Mouse (Mus musculus): ENCODE measurements around the gene Ttc13. TPM values are rescaled to one million over a fixed set of nuclear protein-coding genes. Genes with fewer than 3 reads are reported as not detected.

The Ttc13 gene
- polyA plus RNA-seq, 1 experiment from 2014 or later: 60.2 TPM

- Histone ChIP-seq H3K4me3 (replicated peaks) (no peak overlapping the region), H3K4me2 (replicated peaks) (no peak overlapping the region), H3K27ac (no peak overlapping the region), H3K27me3 (no peaks in the 10 kb centered on the region), H3K9me3 (no peaks in the 10 kb centered on the region), H3K4me1 (replicated peaks) (0 out of 2 replicates have a peak, but pooled peaks cover 3% of the 10 kb centered on the region), H3K9ac (replicated peaks) (no peak overlapping the region), H3K36me3 (peaks cover 64% of the 10 kb centered on the region)
- 95% methylated on average over 2 of the region's 2 CpGs for WGBS
- no peak for ATAC-seq
These were observed 49.4 kb downstream of the Ttc13 start for GRCm38 (mm10) chr8:124672345-124672744.

DNA sequence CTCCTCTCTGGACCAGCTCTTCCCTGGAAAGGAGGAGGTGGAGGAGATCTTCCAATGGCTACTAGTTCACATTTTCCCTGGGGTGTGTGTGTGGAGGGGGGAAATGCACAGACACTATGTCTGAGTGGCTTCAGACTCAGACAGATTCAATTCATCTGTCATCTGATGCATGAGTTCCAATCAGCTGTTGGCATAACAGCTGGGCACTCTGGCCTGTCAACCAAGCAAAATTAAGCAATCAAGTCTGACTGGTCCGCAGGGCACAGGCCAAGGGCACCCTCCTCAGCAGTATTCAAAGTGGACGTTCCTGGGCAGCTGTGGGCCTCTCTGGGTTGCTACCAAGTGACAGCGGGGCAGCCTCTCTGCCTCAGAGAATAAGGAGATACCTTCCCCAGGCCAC is 53.0 kb downstream of the Ttc13 start:
- Histone ChIP-seq H3K27me3 (no peaks in the 10 kb centered on the region), H3K4me1 (replicated peaks) (no peaks in the 10 kb centered on the region), H3K9ac (replicated peaks) (no peak overlapping the region), H3K9me3 (no peaks in the 10 kb centered on the region), H3K36me3 (peaks cover 31% of the 10 kb centered on the region), H3K4me2 (replicated peaks) (no peak overlapping the region), H3K4me3 (replicated peaks) (no peak overlapping the region), H3K27ac (no peak overlapping the region)
- ATAC-seq: no peak
- WGBS: 76% methylated on average over 3 of the region's 3 CpGs

- Histone ChIP-seq H3K4me1 (replicated peaks) (peaks cover 33% of the 10 kb centered on the region), H3K27me3 (no peaks in the 10 kb centered on the region), H3K9ac (replicated peaks) (no peak overlapping the region), H3K4me3 (replicated peaks) (no peak overlapping the region), H3K27ac (no peak overlapping the region), H3K36me3 (no peaks in the 10 kb centered on the region), H3K9me3 (no peaks in the 10 kb centered on the region), H3K4me2 (replicated peaks) (no peak overlapping the region)
- ATAC-seq: no peak
- WGBS: 84% methylated on average over 3 of the region's 3 CpGs
These were observed 57.4 kb downstream of the Ttc13 start for GRCm38 (mm10) chr8:124664414-124664813.

DNA sequence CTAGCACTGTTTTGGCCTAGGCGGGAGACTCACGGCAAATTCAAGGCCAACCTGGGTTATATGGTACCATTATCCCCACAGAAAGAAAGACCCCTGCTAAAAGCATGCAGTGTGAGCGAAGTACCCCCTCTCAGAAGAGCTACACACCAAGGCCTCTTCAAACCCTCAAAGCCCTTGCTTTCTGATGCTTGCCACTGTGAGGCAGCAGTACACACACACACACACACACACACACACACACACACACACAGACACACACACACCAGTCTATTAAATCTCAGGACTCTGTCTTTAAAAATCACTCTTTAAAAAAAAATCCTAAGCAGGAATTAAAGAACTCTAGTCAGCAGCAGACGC is 57.9 kb downstream of the Ttc13 start:
- Histone ChIP-seq H3K4me2 (replicated peaks) (peak overlapping the region; percentile 80), H3K9me3 (no peaks in the 10 kb centered on the region), H3K36me3 (no peaks in the 10 kb centered on the region), H3K4me1 (replicated peaks) (peaks cover 38% of the 10 kb centered on the region), H3K27ac (peak overlapping the region; percentile 87), H3K9ac (replicated peaks) (peak overlapping the region; percentile 90), H3K4me3 (replicated peaks) (peak overlapping the region; percentile 88), H3K27me3 (no peaks in the 10 kb centered on the region)
- ATAC-seq: no peak
- 43% methylated on average over 4 of the region's 4 CpGs for WGBS

DNA sequence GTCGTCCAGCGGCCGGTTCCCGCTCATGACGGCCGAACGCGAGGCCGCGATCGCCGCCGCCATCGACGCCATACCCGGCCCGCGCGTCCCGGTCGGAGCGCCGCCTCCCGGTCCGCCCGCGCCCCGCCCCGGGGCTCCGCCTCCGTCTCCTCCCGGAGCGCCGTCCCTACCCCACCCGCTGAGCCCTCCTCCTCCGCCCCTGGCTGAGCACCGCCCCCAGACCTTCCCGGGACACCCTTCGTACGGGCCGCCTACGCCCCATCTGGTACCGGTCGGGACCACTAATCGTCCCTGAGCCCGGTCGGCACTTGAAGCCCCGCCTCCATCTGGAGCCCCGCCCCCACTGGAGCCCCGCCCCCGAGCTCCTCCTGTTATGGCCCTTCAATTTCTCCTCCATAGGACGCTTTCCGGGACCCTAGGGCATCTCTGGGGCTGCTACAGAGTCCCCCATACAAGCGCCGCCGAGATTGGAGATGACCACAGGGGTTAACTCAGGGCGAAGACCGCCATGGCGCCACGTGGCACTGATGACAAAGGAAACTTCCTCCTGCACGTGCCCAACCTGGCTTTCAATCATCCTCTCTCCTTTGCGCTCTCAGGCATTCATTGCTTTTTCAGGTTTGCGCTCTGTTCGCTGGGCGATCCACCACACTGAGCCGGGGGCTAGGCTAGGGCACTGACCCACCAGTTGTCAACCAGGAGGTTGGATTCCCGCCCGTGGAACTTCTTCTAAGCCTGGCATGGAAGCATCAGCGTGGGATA is 58.5 kb downstream of the Ttc13 start, which contains the start of gene 2310022B05Rik:
Gene 2310022B05Rik, minus strand, starts transcription at position 258 of the 762 bp plus-strand sequence.
- H3K36me3 ChIP-seq: no peaks in the 10 kb centered on the region
- peak within 1 kb of the TSS; percentile 90 for H3K9ac ChIP-seq (replicated peaks)
- no peaks in the 10 kb centered on the region for H3K9me3 ChIP-seq
- H3K27ac ChIP-seq: peak within 1 kb of the TSS; percentile 87
- under 1% methylated on average over 56 of the region's 69 CpGs for WGBS
- H3K4me3 ChIP-seq (replicated peaks): peak within 1 kb of the TSS; percentile 88
- peaks cover 42% of the 10 kb centered on the region for H3K4me1 ChIP-seq (replicated peaks)
- H3K4me2 ChIP-seq (replicated peaks): peak within 1 kb of the TSS; percentile 80
- peak; percentile 91 for ATAC-seq
- H3K27me3 ChIP-seq: no peaks in the 10 kb centered on the region

GRCm38 (mm10) chr8:124662446-124663111 is 59.2 kb downstream of the Ttc13 start:
- Histone ChIP-seq H3K4me3 (replicated peaks) (peak overlapping the region; percentile 88), H3K4me2 (replicated peaks) (peak overlapping the region; percentile 80), H3K4me1 (replicated peaks) (peaks cover 46% of the 10 kb centered on the region), H3K27me3 (no peaks in the 10 kb centered on the region), H3K36me3 (no peaks in the 10 kb centered on the region), H3K27ac (peak overlapping the region; percentile 87), H3K9ac (replicated peaks) (peak overlapping the region; percentile 90), H3K9me3 (no peaks in the 10 kb centered on the region)
- under 1% methylated on average over 49 of the region's 49 CpGs for WGBS
- peak; percentile 62 for ATAC-seq

- 66% methylated on average over 9 of the region's 9 CpGs for WGBS
- Histone ChIP-seq H3K4me2 (replicated peaks) (peak overlapping the region; percentile 80), H3K36me3 (peaks cover 3% of the 10 kb centered on the region), H3K9me3 (no peaks in the 10 kb centered on the region), H3K9ac (replicated peaks) (peak overlapping the region; percentile 90), H3K27ac (no peak overlapping the region), H3K4me1 (replicated peaks) (peaks cover 46% of the 10 kb centered on the region), H3K4me3 (replicated peaks) (peak overlapping the region; percentile 88), H3K27me3 (no peaks in the 10 kb centered on the region)
- ATAC-seq: no peak
These were observed 60.0 kb downstream of the Ttc13 start for GRCm38 (mm10) chr8:124661781-124662180.

DNA sequence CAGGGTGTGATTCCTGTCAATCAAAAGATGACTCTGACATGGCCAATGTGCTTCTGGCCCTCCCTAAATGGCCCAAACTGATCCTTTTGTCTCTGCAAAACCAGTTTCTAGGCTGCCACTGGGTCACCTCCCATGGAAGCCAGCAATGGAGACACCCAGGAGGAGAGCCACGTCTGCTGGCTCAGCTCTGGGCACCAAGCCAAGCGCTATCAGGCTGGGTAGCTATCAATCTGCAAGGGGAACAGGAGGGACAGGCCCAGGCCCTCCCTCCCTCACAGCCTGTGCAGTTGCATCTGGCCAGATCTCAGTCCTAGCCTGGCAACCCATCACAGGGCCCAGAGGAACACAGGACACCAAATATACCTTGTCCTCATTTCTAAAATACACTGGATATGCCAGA is 63.4 kb downstream of the Ttc13 start:
- no peaks in the 10 kb centered on the region for H3K9me3 ChIP-seq
- peaks cover 14% of the 10 kb centered on the region for H3K36me3 ChIP-seq
- 59% methylated on average over 2 of the region's 2 CpGs for WGBS
- no peaks in the 10 kb centered on the region for H3K27me3 ChIP-seq
- 0 out of 2 replicates have a peak overlapping the region, but pooled peaks have one; percentile 23 for H3K9ac ChIP-seq (replicated peaks)
- peak overlapping the region; percentile 47; the same call in 1 of the 2 replicates for H3K27ac ChIP-seq
- H3K4me2 ChIP-seq (replicated peaks): peak overlapping the region; percentile 11; the same call in 1 of the 2 replicates
- no peak overlapping the region for H3K4me3 ChIP-seq (replicated peaks)
- peaks cover 63% of the 10 kb centered on the region for H3K4me1 ChIP-seq (replicated peaks)
- ATAC-seq: no peak

- no peak overlapping the region for H3K4me2 ChIP-seq (replicated peaks)
- H3K27me3 ChIP-seq: no peaks in the 10 kb centered on the region
- peaks cover 67% of the 10 kb centered on the region for H3K4me1 ChIP-seq (replicated peaks)
- no peak overlapping the region for H3K9ac ChIP-seq (replicated peaks)
- H3K27ac ChIP-seq: 0 out of 2 replicates have a peak overlapping the region, but pooled peaks have one; percentile 47
- H3K9me3 ChIP-seq: no peaks in the 10 kb centered on the region
- WGBS: 85% methylated on average over 7 of the region's 7 CpGs
- peaks cover 14% of the 10 kb centered on the region for H3K36me3 ChIP-seq
- ATAC-seq: no peak
- H3K4me3 ChIP-seq (replicated peaks): no peak overlapping the region
These were observed 63.8 kb downstream of the Ttc13 start for GRCm38 (mm10) chr8:124657961-124658360.

DNA sequence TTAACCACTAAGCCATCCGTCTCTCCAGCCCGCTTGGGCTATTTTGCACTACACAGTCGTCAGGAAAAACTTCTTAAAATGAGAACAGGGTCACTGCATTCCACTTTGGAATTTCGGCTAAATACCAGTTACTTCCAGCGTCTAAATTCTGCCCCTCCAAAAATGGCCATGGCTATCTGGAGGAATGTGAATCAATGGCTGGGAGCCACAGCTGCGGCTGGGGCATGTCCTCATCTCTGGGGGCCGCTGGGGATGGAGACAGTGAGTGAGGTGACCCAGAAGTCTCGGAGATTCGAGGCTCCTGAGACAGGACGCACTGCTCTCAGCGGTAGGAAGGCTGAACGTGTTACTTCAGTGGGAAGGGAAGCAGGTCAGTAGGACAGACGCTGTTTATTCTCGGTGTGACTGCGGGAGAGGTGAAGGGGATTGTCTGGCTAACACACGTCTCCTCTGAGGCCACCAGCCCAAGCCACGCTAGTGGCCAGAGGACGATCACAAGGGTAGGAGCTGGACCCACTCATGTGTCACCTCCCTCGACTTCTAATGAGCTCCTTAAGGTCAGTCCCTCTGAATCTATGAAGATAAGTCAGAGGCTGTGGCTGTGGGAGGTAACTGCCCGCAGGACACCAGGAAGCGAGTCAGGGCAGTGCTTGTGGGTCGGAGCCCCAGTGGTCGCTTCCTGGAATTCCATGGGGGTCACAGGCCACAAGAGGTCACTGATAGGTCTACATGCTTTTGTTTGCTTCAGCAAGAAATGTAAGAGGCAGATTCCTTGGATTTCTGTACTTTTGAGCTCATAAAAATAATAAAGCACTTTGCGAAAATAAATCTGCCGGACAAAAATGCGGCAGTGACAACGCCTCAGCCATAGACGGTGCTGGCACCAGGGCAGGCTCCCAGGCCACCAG is 68.0 kb downstream of the Ttc13 start:
- Histone ChIP-seq H3K9ac (replicated peaks) (no peak overlapping the region), H3K4me1 (replicated peaks) (peaks cover 40% of the 10 kb centered on the region), H3K27me3 (no peaks in the 10 kb centered on the region), H3K4me3 (replicated peaks) (no peak overlapping the region), H3K36me3 (peaks cover 32% of the 10 kb centered on the region), H3K9me3 (no peaks in the 10 kb centered on the region), H3K4me2 (replicated peaks) (no peak overlapping the region), H3K27ac (no peak overlapping the region)
- ATAC-seq: no peak
- 78% methylated on average over 28 of the region's 28 CpGs for WGBS

DNA sequence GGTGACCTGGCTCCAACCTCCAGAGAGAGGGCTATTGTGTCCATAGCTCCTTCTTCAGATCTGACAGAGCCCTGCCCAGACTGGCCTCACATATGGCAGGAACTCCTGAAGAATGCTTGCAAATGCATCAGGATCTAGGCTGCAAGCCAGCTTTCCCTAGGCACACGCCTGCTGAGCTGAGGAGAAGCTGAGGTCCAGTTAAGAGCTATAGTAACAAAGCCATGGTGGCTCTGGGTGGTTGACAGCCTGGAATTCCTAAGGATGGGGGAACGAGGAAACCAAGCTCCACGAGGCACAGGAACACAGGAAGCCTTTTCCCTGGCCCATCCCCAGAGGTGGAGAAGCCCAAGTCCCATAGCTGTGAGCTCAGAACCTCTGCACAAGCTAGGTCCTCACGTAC is 69.2 kb downstream of the Ttc13 start:
- ATAC-seq: no peak
- Histone ChIP-seq H3K9me3 (no peaks in the 10 kb centered on the region), H3K36me3 (peaks cover 32% of the 10 kb centered on the region), H3K9ac (replicated peaks) (0 out of 2 replicates have a peak overlapping the region, but pooled peaks have one; percentile 28), H3K4me1 (replicated peaks) (peaks cover 38% of the 10 kb centered on the region), H3K27me3 (no peaks in the 10 kb centered on the region), H3K4me3 (replicated peaks) (no peak overlapping the region), H3K4me2 (replicated peaks) (no peak overlapping the region), H3K27ac (no peak overlapping the region)
- WGBS: 38% methylated on average over 4 of the region's 4 CpGs

All from midbrain, embryonic 13.5 days (tissue).